Mouse (Mus musculus) spleen, postnatal 36 days (tissue): ENCODE measurements around the gene Pigb.
"Not testable (repeated sequence)": the region's sequence is repeated elsewhere in the genome, so short reads cannot be mapped to it uniquely, and the experiment has no call there.

ENCODE experiments used
- DNase-seq, 2 experiments: peaks; one replicate each; pipeline ENCODE4 v3.0.0; 2022; ENCODE audit warnings: low spot score in 2 of 2, mixed read lengths in 1 of 2

The Pigb gene

GRCm38 (mm10) chr9:73040080-73040479 is at the start of gene Pigb:
Gene Pigb (minus strand): TSS chr9:73040378.
- DNase-seq, result no peak

GRCm38 (mm10) chr9:73089222-73089920 is 49.2 kb upstream of the Pigb start:
- DNase-seq, result peak; percentile 55 to 64

GRCm38 (mm10) chr9:73087581-73087980 is 47.4 kb upstream of the Pigb start:
- no peak for DNase-seq

GRCm38 (mm10) chr9:73087121-73087520 is 46.9 kb upstream of the Pigb start:
- no peak for DNase-seq

GRCm38 (mm10) chr9:73085845-73086244 is 45.7 kb upstream of the Pigb start:
- peak; percentile 6 to 26 for DNase-seq

GRCm38 (mm10) chr9:73083956-73084355 is 43.8 kb upstream of the Pigb start:
- no peak for DNase-seq

GRCm38 (mm10) chr9:73082291-73083000 is 42.3 kb upstream of the Pigb start:
- DNase-seq, result no peak

GRCm38 (mm10) chr9:73079801-73080325 is 39.7 kb upstream of the Pigb start:
- DNase-seq, result no peak

- not testable (repeated sequence) for DNase-seq
These were observed 39.2 kb upstream of the Pigb start for GRCm38 (mm10) chr9:73079349-73079748.

- peak in 1 of 2 experiments; percentile 12 for DNase-seq
These were observed 33.0 kb upstream of the Pigb start for GRCm38 (mm10) chr9:73073169-73073568.

GRCm38 (mm10) chr9:73072426-73072825 is 32.2 kb upstream of the Pigb start:
- DNase-seq, result no peak

GRCm38 (mm10) chr9:73070971-73071659 is 30.9 kb upstream of the Pigb start:
- DNase-seq, result peak in 1 of 2 experiments; percentile 14

GRCm38 (mm10) chr9:73068688-73069087 is 28.5 kb upstream of the Pigb start:
- DNase-seq, result no peak

- DNase-seq, result no peak
These were observed 28.1 kb upstream of the Pigb start for GRCm38 (mm10) chr9:73068230-73068679.

GRCm38 (mm10) chr9:73067086-73067485 is 26.9 kb upstream of the Pigb start:
- no peak for DNase-seq

GRCm38 (mm10) chr9:73063621-73064290 is 23.6 kb upstream of the Pigb start:
- DNase-seq, result no peak

GRCm38 (mm10) chr9:73059224-73059623 is 19.0 kb upstream of the Pigb start:
- no peak for DNase-seq

- peak in 1 of 2 experiments; percentile 2 for DNase-seq
These were observed 15.3 kb upstream of the Pigb start for GRCm38 (mm10) chr9:73055441-73055911.

GRCm38 (mm10) chr9:73050606-73051005 is 10.4 kb upstream of the Pigb start:
- no peak for DNase-seq

GRCm38 (mm10) chr9:73049833-73050232 is 9.7 kb upstream of the Pigb start:
- DNase-seq, result no peak

GRCm38 (mm10) chr9:73048927-73049326 is 8.7 kb upstream of the Pigb start:
- no peak for DNase-seq

- DNase-seq, result no peak
These were observed 7.7 kb upstream of the Pigb start for GRCm38 (mm10) chr9:73047906-73048305.
